Mouse (Mus musculus) WW6 (cell line): ENCODE measurements around the gene Cic.
"Not testable (repeated sequence)": the region's sequence is repeated elsewhere in the genome, so short reads cannot be mapped to it uniquely, and the experiment has no call there.

Experiments
- DNase-seq: peaks from one replicate; pipeline ENCODE4 v3.0.0-alpha.2; 2013; ENCODE audit warnings: low read depth, low spot score

Gene Cic

DNA sequence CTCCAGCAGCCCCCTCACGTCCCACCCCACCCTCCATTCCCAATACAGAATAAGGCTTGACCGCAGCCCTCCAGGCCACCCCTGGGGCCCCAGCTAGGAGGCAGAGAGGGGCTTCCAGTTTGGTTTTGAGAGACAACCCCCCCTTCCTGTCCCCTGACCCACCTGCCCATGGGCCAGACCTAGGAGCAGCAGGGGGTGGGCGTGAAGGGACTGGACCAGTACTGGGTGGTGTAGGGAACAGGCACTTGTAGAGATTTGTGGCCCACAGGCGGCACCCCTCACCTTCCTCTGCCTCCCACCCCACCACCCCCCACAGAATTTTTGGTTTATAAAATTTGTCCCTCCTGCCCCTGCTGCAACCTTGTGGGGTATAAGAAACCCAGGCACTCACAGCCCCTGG, 24.1 kb upstream of the Cic start:
- no peak for DNase-seq

DNA sequence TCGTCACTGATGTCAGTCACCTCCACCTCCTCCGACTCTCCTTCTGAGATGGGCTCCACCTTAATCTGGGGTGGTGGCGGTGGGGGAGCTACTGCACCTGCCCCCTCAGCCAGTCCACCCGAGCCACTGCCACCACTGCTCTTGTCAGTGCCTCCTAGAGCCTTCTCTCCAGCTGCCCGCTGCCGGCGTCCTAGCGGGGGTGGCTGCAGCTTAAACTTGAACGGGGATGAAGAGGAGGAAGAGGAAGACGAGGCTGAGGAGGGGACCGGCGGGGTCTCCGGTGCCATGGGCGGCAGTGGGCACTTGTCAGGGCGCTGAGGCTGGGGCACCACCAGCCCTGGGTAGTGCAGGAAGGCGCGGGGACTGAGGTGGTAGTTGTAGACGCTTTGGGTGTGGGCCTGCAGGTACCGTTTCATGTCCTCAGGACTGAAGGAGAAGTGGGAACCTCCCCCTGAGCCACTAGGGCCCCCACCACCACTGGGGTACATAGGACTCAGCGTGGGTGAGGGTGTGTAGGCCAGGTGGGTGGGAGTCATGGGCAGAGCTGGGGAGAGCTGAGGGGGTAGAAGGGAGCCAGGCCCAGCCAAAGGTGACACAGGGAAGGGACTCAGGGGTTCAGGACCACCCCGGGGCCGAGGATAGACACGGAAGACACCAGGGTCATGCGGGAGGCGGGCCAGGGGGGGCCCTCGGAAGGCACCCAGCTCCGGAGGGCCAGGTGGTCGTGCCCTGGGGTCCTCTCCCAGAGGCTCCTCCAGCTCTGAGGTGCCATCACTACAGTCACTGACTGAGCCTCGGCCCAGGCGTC, 22.7 kb upstream of the Cic start:
- DNase-seq, result no peak

DNA sequence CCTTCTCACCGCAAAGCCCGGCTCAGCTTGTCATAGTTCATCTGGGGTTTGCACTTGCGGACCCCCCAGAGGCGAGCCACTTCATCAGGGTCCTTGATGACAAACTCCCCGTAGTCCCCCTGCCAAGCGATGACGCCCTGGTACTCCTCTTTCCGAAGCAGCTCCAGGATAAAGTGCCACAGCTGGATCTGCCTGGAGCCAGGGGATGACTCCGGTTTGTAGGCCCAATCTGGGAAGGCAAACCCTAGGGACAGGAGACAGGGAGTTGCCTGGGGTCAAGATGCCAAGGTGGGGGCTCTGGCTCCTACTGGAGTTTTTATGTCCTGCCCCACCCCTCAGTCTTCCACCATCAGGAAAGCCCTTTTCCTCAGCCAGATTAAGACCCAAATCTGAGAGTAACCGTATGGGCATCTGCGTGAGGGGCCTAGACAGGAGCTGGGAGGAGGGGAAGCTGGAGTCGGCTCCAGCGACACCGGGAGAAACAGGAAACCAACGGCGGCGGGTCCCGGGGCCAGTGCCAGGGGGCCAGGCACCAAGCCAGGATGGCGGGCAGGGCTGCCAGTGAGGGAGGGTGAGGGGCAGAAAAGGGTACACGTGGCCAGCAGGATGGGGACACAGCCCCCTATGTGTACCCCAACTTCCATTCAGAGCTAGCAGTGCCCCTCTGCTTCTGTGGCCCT, 21.3 kb upstream of the Cic start:
- no peak for DNase-seq

DNA sequence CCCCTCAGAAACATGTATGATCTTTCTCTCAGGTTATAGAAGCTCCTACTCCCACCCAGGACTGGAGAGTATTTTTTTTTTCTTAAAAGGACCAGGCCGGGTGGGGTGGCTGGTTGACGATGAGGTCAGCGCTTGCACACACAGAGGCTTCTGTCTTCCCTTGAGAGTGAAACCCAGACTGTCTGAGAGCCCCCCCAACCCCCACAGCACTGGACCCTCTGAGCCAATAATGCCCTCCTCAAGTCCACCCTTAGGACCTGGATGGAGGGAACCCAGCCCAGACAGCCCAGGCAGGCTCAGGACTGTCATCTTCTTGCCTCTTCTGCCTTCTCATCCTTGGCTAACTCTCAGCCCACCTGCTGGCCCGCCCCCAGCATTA, 20.8 kb upstream of the Cic start:
- no peak for DNase-seq

DNA sequence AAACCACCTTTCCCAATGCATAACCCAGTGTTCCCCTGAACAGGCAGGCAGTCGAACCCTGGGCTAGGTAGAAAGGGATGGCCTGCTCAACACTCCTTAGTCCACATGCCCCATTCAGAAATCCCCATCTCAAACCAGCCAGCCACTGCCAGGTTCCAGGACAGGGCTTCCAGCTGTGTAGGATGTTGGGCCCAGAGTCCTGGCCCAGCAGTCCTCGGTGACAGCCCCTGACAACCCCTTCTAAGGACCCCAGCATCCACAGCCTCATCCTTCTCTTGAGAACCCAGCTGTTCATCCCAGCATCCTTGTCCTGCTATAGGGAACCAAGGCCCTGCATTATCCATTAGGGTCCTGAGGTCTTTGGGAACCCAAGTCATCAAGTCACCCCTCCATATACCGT, 20.0 kb upstream of the Cic start:
- DNase-seq, result no peak

DNA sequence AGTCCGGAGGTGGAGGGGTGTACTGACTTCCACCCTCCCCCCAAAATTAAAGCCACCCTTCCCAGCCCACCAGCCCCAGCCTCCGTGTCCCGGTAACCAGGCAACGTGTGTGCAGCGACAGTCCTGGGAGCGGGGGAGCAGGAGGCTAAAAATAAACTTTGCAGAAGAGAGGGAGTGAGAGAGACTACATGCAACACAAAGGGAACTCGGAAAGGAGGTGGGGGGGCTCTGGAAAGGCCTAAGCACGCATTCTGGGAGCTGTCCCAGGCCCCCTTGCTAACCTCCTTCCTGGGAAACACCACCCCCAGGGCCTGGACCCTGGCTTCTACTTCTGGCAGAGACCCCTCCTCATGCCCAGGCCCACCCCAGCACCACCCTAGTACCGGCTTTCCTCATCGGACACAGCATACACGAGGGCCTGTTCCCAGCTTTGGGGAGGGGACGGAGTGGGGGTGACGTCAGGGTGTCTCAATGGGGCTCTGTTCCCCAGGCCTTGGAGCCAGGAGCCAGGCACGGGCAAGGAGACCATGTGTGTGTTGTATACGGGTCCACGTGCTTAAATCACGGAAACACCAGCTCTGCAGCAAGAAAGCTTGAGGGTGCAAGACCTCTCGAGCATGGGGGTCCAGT, 19.4 kb upstream of the Cic start:
- DNase-seq, result no peak

DNA sequence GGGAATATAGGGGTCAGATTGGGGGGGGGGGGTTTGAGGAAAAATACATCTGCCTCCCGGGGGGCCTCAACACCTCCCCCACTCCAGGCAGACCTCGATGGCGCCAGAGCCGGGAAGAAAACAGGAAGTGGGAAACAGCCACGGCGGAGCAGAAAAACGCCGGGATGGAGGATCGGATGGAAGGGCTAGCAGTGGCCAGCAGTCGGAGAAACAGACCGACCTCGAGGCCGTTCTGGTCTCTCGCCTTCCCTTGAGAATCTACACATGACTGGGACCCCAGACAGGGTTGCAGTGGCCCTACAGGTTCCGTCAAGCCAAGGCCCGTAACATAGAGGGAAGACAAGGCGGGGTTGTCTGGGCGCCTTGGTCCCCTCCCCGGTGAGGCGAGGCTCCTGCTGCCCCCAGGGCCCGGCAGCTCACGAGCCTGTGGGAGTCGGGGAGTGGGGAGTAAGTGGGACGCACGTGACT, 18.6 kb upstream of the Cic start:
- no peak for DNase-seq

DNA sequence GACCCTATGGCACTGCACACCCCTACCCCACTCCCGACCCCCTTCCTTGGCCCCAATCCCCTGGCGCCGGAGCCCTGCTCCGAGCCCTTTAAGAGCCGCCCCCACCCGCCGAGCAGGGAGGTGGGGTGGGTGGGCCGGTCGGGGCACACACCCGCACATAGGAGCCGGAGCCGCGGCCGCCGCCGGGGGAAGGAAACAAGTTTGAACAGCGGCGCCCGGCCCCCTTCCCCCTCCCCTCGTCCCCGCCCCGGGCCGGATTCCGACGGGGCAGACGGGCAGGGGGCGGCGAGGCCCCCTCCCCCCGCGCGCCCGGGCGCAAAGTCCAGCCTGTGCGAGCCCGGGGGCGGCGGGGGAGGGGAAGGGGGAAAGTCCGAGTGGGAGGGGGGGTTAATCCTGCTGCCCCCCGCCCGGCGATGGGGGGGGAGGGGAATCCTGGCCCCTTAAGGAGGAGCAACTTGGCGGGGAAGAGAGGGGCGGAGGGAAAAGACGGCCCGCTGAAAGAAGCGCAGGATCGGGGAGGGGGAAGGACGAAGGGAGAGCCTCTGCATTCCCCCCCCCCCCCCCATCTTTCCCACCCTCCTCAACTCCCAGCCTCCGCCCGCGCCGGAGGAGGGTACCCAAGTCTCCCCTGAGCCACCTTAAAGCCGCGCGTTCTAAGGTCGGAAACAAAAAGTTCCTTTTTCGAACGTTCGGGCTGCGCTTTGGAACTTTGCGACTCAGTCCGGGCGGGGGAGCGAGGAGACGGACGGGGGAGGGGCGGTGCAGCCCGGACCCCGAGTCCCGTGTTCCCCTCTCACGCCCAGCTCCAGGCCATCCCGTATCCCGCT, 18.0 kb upstream of the Cic start:
- DNase-seq, result no peak

DNA sequence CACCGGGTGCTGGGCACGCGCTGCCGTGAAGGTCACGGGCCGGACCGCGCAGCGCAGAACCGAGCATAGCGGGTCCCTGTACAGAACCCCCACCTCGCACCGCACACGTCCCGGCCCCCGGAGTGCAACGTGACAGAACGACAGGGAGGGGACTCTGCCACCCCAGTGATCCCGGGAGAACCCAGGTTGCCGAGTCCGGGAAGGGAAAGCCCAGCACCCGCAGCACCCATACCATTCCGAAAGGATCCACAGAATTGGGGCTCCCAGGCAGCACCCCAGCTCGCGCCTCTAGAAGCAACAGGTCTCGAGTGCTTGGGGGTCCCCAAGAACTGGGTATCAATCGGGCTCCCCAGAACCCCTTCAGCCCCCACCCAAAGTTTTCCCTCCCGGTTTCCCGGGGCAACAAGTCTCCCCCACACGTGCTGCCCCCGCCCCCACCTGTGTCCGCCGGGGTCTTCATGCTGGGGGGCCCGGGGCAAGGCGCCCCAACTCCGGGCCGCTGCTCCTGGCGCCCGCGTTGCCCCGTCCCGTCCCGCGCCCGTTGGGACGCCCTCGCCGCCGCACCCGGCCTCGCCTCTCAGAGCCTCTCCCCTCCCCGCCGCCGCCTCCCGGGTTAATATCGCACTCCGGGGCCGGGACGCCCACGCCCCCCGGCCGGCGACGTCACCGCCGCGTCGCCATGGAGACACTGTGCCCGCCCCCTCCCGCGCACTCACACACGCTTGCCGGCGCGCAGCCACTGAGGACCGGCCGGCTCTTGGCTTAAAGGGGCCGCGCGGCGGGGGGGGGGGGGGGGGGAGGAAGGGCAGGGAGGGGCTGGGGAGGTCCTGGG, 17.1 kb upstream of the Cic start, which contains the start of gene Erf:
Gene Erf, minus strand, starts transcription at position 621 of the 832 bp plus-strand sequence.
- no peak for DNase-seq

DNA sequence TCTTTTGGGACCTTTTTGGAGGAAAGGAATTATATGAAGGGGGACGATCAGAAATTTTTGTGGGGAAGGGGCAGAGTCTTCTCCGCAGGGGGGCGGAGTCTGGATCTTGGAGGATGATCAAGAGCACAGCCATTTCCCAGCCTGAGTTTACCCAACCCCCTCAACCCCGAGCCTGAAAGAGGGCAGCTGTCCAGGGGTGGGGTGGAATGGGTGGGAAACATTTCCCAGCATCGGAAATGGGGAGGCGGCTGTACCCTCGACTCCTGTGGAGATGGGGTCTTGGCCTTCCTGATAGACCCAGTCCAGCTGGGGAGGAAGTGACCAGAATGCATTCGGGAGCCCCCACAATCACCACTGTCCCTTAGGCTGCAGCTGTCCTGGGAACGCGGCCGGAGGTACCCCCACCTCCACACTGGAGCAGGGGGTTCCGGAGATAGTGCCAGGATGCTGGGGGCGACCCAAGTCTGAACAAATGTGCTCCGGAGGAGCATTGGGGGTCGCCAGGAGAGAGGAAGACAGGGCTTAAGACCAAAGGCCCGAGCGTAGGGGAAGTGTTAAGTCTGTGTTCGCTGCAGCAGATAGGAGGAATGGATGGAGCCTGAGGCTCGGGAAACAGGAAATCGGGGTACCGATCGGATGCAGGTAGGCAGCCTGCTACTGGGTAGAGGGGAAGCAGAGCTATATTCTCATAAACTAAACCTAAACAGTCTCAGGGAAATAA, 16.3 kb upstream of the Cic start:
- DNase-seq, result no peak

DNA sequence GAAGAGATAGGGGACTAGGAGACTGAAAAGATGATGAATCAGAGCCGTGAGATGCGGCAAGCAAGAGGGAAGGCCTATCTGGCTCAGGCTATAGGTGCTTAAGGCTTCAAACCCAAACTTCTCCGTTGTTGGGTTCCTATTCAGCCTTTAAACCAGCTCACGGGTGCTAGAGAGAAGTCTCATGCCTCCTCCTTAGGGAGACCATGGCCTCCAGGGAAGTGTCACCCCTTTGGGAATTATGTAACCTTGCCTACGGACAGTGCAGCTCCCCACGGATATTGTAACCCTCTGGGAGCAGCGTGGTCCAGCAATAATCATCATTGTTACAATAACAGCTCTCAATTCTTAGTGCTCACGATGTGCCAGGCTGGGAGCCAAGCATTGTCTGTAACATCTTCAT, 15.7 kb upstream of the Cic start:
- DNase-seq, result no peak

DNA sequence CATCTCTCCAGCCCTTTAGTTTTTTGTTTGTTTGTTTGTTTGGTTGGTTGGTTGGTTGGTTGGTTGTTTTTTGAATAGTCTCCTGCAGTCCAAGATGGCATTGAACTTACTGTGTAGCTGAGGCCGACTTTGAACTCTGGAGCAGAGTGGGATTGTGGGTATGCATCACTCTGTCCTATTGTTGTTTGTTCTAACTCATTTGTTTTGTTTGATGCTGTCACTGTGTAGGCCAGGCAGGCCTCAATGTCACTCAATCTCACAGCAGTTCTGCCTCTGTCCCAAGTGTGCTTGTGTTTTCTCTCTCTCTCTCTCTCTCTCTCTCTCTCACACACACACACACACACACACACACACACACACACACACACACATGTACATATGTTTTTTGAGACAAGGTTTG, 5.6 kb upstream of the Cic start:
- DNase-seq, result no peak

DNA sequence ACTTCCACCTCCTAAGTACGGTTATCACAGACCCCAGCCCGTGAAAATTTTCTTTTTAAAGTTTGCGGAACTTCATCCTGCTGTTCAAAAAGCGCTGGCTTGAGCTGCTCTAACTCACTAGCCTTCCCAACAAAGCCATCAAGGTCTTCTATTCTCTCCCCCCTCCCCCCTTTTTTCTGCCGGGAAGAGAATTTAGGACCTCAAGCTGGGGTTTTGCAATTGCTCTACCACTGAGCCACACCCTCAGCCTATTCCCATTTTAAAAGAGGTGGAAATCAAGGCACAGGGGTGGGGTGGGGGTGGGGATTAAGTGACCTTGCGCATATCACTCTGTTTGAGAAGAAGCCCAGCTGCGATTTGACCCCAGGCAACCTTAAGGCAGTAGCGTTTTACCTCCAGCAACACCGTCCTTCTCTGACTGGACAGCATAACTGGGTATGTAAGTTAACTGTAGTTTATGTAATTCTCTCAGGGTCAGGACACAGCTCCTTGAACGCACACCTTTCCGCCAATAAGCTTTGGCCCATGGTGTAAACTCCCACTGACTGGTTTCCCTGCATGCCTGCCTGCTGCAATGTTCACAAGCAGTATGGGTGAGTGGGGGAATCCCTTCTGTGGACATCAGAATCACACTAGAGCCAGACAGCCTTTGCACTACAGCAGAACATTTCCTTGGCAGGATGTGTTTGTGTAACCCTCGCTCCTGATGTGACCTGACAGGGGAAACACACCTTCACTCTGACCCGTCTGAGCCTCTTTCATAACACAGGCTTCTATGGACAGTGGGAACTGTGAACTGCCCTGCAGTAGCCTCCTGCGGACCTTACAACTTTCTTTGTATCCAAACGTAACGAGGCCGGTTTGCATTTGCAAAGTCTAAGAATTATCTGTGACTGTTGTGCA, 3.3 kb upstream of the Cic start:
- no peak for DNase-seq

DNA sequence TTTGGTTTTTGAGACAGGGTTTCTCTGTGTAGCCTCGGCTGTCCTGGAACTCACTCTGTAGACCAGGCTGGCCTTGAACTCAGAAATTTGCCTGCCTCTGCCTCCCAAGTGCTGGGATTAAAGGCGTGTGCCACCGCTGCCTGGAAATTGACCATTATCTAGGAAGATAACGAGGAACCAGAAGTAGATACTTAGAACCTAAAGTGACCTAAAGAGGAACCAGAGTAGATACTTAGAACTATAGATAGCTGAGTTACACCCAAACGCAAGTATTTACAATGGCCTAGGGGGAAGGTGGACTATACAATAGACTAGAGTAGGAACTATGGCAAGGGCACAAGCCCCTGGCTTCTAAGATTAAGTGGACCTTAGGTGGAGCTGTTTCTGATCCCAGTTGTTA, 1.8 kb upstream of the Cic start:
- not testable (repeated sequence) for DNase-seq

DNA sequence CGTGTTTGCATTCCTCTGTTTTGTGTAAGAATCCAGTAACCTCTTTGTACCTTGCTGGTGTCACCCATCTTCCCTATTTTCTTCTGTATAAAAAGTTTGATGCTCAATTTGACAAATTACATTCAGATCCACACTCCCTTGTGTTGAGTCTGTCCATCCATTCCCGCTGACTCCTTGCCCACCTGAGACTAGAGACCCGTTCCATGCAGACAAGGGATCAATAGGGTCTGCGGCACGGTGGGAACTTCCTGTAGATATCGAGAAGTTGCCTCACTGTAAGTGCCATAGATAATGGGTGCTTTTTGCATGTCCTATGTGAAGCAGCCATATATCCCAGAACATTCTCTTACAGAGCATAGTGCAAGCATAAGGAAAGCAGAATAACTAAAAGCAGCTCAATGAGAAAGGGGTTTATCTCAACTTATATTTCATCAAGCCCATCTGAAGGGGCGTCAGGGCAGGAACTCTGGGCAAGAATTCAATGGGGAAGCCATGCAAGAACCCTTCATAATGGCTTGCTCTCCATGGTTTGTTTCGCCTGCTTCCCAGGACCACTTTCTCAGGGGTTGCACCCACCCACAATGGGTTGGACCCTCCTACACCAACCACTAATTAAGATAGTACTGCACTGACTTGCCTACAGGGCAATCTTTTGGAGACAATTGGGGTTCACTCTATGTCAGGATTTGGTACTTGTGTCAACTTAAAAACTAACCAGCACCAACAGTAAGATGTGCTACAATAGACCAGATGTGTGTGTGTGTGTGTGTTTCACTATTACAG, 1.1 kb upstream of the Cic start:
- no peak for DNase-seq

DNA sequence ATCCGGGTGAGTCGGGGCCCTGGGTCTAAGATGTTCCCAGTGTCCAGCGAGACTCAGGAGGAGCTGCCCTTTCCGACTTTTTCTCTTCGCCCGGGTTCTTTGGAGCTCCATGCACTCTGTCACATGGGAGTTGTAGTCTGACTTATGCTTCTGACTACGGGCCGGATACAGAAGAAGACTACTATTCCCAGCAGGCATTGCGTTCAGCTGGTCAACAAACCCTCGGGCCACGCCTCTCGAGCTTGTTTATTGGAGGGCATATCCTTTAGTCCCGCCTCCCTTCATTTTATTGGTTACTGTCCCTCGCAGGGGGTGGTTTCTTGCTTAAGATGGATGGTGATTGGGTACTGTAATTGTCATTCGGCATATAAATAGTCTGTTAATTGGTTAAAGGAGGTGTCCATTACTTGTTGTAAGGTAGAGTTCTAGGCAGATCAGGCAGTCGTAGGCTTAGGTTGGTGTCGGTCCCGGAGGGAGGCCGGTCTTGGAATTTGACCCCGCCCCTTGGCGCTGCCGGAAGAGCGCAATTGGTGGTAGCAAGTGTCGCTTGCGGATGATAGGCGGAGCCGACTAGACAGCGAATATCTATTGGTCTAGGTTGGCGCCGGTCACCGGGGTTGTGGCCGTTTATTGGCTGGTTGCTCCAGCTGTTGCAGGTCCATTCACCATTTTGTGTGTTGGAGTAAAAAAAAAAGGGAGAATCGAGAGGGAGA, 403 bp downstream of the Cic start:
- peak; percentile 98 for DNase-seq

DNA sequence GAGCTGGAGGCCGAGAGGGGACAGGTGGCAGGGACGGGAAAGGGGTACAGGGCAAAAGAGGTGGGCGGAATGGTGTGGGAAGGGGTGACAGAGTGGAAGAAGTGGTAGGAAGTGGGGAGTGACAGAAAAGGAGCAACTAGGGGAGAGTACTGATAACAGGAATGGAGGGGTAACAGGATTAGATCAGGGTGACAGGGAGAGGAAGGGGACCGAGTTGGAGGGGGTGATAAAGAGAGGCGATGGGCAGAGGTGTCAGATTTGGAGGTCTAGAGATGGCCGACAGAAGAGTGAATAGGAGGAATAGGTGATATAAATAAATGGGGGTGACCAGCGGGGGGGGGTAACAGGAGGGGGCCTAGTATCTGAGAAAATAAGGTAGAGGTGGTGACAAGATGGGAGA, 1.1 kb downstream of the Cic start:
- DNase-seq, result no peak

DNA sequence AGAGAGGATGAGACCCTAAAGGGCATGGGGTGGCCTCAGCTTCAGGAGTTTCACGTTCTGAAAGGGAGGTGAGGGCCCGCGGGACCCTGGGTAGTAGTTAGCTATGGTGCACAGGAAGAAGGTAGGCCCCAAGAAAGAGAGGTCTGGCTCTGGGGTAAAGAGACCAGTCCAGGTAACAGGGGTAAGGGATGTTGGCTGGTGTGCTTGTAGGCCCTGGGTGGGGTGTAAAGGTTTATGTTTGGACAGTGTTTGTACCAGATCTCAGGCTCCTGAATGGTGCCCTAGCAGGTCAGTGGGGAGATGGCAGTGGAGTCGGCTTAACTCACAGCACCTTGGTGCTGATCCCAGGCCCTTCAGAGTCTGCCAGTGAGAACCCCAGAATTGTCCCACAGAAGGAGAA, 1.5 kb downstream of the Cic start:
- DNase-seq, result no peak
